Mouse (Mus musculus): ENCODE results near the gene Mkln1. TPM values are rescaled to one million over a fixed set of nuclear protein-coding genes. Genes with fewer than 3 reads are reported as not detected.

Gene Mkln1
- polyA plus RNA-seq, 1 experiment = 21.0 TPM

DNA sequence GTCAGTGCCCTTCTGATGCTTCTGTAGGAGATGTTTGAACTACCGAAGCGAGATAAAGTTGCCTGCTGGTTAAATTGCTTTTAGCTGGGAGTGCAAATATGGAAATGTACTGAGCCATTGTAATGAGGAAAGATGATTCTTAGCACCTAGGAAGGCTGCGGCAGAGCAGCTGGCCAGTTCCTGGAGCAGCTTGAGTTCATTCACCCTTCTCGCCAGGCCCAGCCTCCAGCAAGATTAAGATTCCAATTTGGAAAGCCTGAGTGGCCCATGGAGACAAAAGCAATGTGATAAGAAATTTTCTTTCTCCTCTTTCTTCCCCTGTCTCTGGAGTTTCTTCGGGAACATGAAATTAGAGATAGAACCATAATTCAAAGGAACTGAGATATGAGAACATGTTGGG, 13.7 kb upstream of the Mkln1 start:
- Histone ChIP-seq H3K4me1 (ENCODE audit: control insufficient read depth, insufficient read depth, insufficient read length) (no peaks in the 10 kb centered on the region; the same call in 1 of the 2 replicates), H3K4me3 (ENCODE audit: extremely low read depth, insufficient read depth, insufficient read length) (no peak overlapping the region), H3K27me3 (ENCODE audit: control insufficient read depth, insufficient read depth, low read length) (no peaks in the 10 kb centered on the region), H3K36me3 (ENCODE audit: control insufficient read depth, insufficient read depth, low read length) (no peaks in the 10 kb centered on the region), H3K27ac (ENCODE audit: insufficient read depth, low read length) (no peak overlapping the region)
- DNase-seq (ENCODE audit: low read depth in 1 of 2, low spot score in 2 of 2) = no peak
- TF ChIP-seq CTCF (IDR thresholded peaks at IDR 0.05; ENCODE audit: extremely low read depth, insufficient read depth, insufficient read length, insufficient replicate concordance) (no peak), POLR2A (IDR thresholded peaks at IDR 0.05; ENCODE audit: low read depth, low read length) (no peak)
- WGBS = 86% methylated on average over 5 of the region's 5 CpGs

DNA sequence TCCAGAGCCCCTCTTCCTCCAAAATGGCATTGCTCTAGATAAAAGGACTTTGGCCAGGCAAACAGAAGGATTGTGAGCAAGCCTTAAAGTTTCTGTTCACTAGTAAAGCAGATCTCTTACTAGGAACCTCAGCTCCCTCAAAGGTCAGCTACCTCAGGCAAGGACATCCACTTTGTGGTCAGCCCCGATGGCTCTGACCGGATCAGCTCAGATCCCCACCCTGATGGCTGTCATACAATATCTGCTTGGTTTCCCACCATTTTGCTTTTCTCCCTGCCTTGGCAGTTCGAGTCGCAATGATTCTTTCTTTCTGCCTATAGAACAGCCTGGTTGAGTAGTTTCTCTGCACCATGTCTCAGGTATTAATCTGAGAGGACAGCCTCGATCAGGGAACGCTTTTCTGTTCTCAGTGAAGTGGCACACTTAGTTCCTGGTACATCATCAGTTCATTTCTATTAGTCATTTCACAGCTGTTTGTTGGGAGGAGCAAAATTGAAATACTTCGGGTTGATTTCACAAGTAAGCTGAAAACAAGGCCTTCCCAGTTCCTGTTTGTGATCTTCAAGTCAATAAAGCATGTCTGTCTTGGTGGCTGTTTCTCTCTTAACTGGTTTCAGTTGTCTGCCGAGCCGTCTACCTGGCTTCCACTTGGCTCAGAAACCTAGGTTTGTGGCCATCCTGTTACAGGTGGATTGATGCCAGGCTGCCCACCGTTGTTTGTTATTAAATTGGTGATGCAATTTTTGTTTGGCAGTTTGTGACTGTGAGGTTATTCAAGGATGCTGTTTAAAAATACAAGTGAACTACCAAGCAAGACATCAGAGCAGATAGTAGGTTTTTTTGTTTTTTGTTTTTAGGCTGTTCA, 13.0 kb upstream of the Mkln1 start:
- TF ChIP-seq POLR2A (IDR thresholded peaks at IDR 0.05; ENCODE audit: low read depth, low read length) (no peak), CTCF (IDR thresholded peaks at IDR 0.05; ENCODE audit: extremely low read depth, insufficient read depth, insufficient read length, insufficient replicate concordance) (no peak)
- 74% methylated on average over 10 of the region's 10 CpGs for WGBS
- no peak overlapping the region for H3K4me3 ChIP-seq (ENCODE audit: extremely low read depth, insufficient read depth, insufficient read length)
- no peaks in the 10 kb centered on the region; the same call in 1 of the 2 replicates for H3K4me1 ChIP-seq (ENCODE audit: control insufficient read depth, insufficient read depth, insufficient read length)
- no peaks in the 10 kb centered on the region for H3K27me3 ChIP-seq (ENCODE audit: control insufficient read depth, insufficient read depth, low read length)
- no peak overlapping the region for H3K27ac ChIP-seq (ENCODE audit: insufficient read depth, low read length)
- no peak for DNase-seq (ENCODE audit: low read depth in 1 of 2, low spot score in 2 of 2)
- no peaks in the 10 kb centered on the region for H3K36me3 ChIP-seq (ENCODE audit: control insufficient read depth, insufficient read depth, low read length)

DNA sequence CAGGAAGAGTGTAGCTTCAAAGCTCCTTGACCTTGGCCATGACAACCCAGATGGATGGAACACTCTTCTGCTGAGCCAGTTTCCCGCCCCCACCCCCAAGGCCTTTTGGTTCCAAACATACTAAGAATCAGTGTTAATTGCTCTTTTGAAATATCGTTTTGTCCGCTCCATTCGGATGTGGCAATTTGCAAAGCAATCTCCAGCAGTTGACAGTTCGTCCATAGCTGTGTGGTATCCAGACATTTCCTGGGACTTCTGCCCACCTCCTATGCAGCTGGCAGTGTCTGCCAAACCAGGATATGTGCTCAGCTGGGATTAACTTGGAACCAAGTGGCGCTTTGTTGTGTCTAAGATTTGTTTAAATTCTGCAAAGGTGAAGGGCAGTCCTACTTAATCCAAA, 8.8 kb upstream of the Mkln1 start:
- 90% methylated on average over 6 of the region's 6 CpGs for WGBS
- Histone ChIP-seq H3K4me3 (ENCODE audit: extremely low read depth, insufficient read depth, insufficient read length) (no peak overlapping the region), H3K4me1 (ENCODE audit: control insufficient read depth, insufficient read depth, insufficient read length) (no peaks in the 10 kb centered on the region; the same call in 1 of the 2 replicates), H3K27me3 (ENCODE audit: control insufficient read depth, insufficient read depth, low read length) (no peaks in the 10 kb centered on the region), H3K36me3 (ENCODE audit: control insufficient read depth, insufficient read depth, low read length) (no peaks in the 10 kb centered on the region), H3K27ac (ENCODE audit: insufficient read depth, low read length) (no peak overlapping the region)
- TF ChIP-seq POLR2A (IDR thresholded peaks at IDR 0.05; ENCODE audit: low read depth, low read length) (no peak), CTCF (IDR thresholded peaks at IDR 0.05; ENCODE audit: extremely low read depth, insufficient read depth, insufficient read length, insufficient replicate concordance) (no peak)
- DNase-seq (ENCODE audit: low read depth in 1 of 2, low spot score in 2 of 2) = no peak

DNA sequence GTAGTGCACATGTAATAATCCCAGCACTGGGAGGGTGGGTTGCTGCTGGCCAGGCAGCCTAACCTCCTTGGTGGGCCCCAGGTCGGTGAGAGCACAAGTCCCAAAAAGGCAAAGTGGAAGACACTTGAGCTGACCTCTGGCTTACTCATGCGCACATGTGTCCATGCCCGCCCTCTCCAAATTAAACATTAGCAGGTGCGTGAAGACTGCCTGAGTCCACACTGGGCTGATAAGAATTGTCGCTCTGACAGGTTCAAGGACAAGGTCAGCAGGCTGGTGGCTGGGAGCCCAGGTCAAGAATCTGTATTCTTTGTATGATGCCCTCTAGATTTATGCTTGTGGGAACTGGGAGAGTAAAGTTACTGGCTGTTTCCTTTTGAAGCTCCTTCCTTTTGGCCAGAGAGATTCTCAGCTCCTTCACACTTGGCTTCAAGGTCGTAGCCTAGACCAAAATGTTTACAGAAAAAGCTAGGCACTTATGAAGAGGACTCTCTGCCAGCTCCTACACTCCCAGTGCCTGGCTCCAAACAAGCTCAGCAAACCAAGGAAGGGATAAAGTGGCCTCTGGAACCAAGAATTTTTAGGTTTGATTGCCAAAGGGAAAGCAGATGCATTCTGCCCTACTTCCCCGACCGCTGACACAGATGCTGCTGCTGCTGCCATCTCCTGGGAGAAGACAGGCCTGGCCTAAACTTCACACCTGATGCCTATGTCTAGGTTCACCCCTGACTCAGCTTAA, 8.1 kb upstream of the Mkln1 start:
- Histone ChIP-seq H3K27ac (ENCODE audit: insufficient read depth, low read length) (no peak overlapping the region), H3K27me3 (ENCODE audit: control insufficient read depth, insufficient read depth, low read length) (no peaks in the 10 kb centered on the region), H3K36me3 (ENCODE audit: control insufficient read depth, insufficient read depth, low read length) (no peaks in the 10 kb centered on the region), H3K4me1 (ENCODE audit: control insufficient read depth, insufficient read depth, insufficient read length) (no peaks in the 10 kb centered on the region; the same call in 1 of the 2 replicates), H3K4me3 (ENCODE audit: extremely low read depth, insufficient read depth, insufficient read length) (no peak overlapping the region)
- DNase-seq (ENCODE audit: low read depth in 1 of 2, low spot score in 2 of 2) = no peak
- WGBS = 81% methylated on average over 8 of the region's 8 CpGs
- no peak for TF ChIP-seq CTCF (IDR thresholded peaks at IDR 0.05; ENCODE audit: extremely low read depth, insufficient read depth, insufficient read length, insufficient replicate concordance)
- no peak for TF ChIP-seq POLR2A (IDR thresholded peaks at IDR 0.05; ENCODE audit: low read depth, low read length)

DNA sequence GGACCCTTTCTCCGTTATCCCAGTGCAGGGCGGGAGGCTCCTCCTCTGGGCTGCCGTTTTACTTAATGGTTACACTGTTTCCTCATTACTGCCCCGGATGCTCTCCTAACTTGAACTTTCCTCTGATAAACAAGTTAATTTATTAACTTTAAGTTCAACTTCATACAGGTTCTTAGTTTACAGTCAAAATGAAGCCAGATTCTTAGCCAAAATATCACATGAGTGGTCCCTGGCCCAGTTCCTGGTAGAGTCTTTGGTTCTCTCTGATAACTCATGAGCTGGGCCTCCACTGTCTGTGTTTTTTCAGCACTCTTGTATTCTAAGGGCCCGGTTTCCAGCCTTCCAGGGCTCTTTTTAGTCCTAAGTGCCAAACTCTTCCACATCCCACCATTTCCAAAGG, 5.7 kb upstream of the Mkln1 start:
- no peak for DNase-seq (ENCODE audit: low read depth in 1 of 2, low spot score in 2 of 2)
- 93% methylated on average over 5 of the region's 5 CpGs for WGBS
- H3K27me3 ChIP-seq (ENCODE audit: control insufficient read depth, insufficient read depth, low read length) = no peaks in the 10 kb centered on the region
- H3K4me3 ChIP-seq (ENCODE audit: extremely low read depth, insufficient read depth, insufficient read length) = no peak overlapping the region
- TF ChIP-seq POLR2A (IDR thresholded peaks at IDR 0.05; ENCODE audit: low read depth, low read length) (no peak), CTCF (IDR thresholded peaks at IDR 0.05; ENCODE audit: extremely low read depth, insufficient read depth, insufficient read length, insufficient replicate concordance) (no peak)
- H3K36me3 ChIP-seq (ENCODE audit: control insufficient read depth, insufficient read depth, low read length) = no peaks in the 10 kb centered on the region
- no peaks in the 10 kb centered on the region for H3K4me1 ChIP-seq (ENCODE audit: control insufficient read depth, insufficient read depth, insufficient read length)
- no peak overlapping the region for H3K27ac ChIP-seq (ENCODE audit: insufficient read depth, low read length)

DNA sequence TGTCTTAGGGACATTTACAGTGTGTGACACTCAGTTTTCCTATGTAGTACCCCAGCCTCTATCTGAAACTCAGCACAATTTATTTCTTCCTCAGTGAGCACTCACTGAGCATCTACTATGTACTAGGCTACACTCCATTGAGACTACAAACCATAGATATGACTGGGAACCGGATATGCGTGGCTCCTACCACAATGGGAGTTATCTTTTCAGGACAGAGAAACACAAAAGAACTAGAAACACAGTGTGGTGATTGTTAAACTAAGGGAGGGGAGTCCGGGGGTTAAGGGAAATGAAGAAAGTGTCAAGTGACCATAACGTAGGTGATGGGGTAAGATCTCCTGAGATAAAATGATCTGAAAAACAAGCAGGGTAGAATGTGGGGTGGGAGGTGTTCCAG, 2.4 kb upstream of the Mkln1 start:
- Histone ChIP-seq H3K27ac (ENCODE audit: insufficient read depth, low read length) (no peak overlapping the region), H3K36me3 (ENCODE audit: control insufficient read depth, insufficient read depth, low read length) (no peaks in the 10 kb centered on the region), H3K4me1 (ENCODE audit: control insufficient read depth, insufficient read depth, insufficient read length) (peaks cover 2% of the 10 kb centered on the region; the same call in 1 of the 2 replicates), H3K27me3 (ENCODE audit: control insufficient read depth, insufficient read depth, low read length) (no peaks in the 10 kb centered on the region), H3K4me3 (ENCODE audit: extremely low read depth, insufficient read depth, insufficient read length) (no peak overlapping the region)
- no peak for DNase-seq (ENCODE audit: low read depth in 1 of 2, low spot score in 2 of 2)
- TF ChIP-seq POLR2A (IDR thresholded peaks at IDR 0.05; ENCODE audit: low read depth, low read length) (no peak), CTCF (IDR thresholded peaks at IDR 0.05; ENCODE audit: extremely low read depth, insufficient read depth, insufficient read length, insufficient replicate concordance) (no peak)
- 87% methylated on average over 4 of the region's 4 CpGs for WGBS

Measured in spleen, adult 2 months (tissue).